Mouse (Mus musculus) central nervous system, embryonic 18 days (tissue): ENCODE results near the gene Opcml. TPM values are rescaled to one million over a fixed set of nuclear protein-coding genes. Genes with fewer than 3 reads are reported as not detected.

Experiments
- polyA plus RNA-seq: library from polyadenylated mRNA; depleted of rRNA; stranded (reverse); fragments of >200 nt; gene quantifications from 2 replicates; pipeline ENCODE4 v1.2.3, GENCODE M21; 2012; rRNA removed

The Opcml gene
- 44.9 and 47.1 TPM in 2 replicates for polyA plus RNA-seq

DNA sequence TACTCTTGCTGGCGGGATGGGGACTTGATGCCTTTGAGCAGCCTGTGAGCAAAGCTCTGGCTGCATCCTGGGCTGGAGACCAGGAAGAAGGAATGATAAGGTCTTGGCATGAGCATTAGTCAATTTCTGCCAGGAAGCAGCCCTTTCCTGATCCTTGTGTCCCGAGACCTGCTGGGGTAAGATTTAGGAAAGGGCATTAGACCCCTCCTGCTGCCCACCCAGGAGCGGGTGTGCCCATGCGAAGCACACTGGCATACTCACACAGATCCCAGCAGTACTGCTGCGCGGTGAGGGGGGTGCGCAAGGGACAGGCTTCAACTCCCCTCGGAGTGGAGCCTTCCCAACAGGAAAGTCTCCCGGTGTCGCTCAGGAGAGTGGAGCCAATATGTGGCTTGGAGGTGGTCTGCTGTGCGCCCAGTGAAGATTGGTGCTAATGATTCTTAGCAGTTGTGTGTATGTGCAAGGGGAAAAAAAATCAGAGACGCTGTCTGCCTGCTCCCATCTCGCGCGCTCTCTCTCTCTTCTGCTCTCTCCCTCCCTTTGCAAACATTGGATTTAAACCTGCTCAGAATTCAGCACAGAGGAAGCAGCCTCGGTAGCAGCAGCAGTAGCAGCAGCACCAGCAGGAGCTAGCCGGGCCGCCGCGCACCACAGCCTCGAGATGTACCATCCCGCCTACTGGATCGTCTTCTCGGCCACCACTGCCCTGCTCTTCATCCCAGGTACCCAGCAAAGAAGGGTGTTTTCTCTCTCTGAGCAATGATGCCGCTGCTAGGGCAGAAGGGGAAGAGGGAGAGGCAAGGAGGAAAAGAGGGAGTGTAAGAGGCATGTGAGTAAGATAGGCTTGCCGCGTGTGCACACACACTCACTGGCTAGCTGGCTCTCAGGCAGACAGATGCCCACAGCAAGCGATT, at the start of gene Opcml:
Gene Opcml (plus strand): TSS at position 51 of the 914 bp plus-strand sequence.

